ENCODE assay signal across 23 mouse cellular contexts in the genomic region with DNA sequence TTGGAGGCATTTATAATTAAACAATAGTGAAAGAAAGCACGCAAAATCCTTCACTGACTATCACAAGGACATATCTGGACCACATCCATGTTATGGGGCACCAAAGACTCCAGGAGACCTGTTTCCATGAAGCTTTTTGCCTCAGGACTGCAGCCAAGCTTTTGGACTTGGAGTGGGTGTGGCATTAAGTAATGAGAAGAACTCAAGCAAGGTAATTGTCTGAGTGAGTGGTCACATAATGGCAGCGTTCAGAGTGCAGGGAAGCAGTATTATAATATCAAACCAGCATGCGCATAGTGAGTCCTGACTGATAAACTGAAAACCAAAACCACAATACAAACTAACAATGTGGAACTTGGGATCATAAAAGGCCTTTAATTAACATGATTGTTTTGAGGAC.
DNase-seq lines count a peak whose midpoint lies in the region; TF ChIP-seq lines count a peak whose summit lies in the region.
"Had no signal": no experiment of that assay in that cellular context is flagged by ENCODE, and none has a peak within 500 bp of the region (broad histone marks: within the 10 kb centered on the region; RNA-seq: fewer than 3 reads in every experiment).

No protein-coding gene starts in this region.

- no peak overlapping the region for H3K27ac ChIP-seq in hindbrain, embryonic 10.5 days
- H3K27ac ChIP-seq: embryonic facial prominence, embryonic 13.5 days; embryonic facial prominence, embryonic 15.5 days; forebrain, embryonic 10.5 days; forebrain, embryonic 12.5 days had no signal

- 81% methylated on average over 3 of the region's 3 CpGs for WGBS in lung, adult 2 months
- WGBS in hindbrain, embryonic 10.5 days, result 85% methylated on average over 3 of the region's 3 CpGs

- no peaks in the 10 kb centered on the region for H3K36me3 ChIP-seq in hindbrain, embryonic 10.5 days
- H3K36me3 ChIP-seq: embryonic facial prominence, embryonic 13.5 days; embryonic facial prominence, embryonic 15.5 days; forebrain, embryonic 10.5 days; forebrain, embryonic 12.5 days; G1E had no signal

- TF ChIP-seq CTCF in lung, adult 2 months (IDR thresholded peaks at IDR 0.05; ENCODE audit: insufficient read depth, low read length), result no peak

- H3K4me1 ChIP-seq in lung, adult 2 months (ENCODE audit: control insufficient read depth, insufficient read depth, low read length), result no peaks in the 10 kb centered on the region
- no peaks in the 10 kb centered on the region for H3K4me1 ChIP-seq in hindbrain, embryonic 10.5 days (replicated peaks)
- H3K4me1 ChIP-seq: embryonic facial prominence, embryonic 13.5 days; embryonic facial prominence, embryonic 15.5 days; forebrain, embryonic 10.5 days; forebrain, embryonic 12.5 days had no signal

- DNase-seq in ES-CJ7 (ENCODE audit: low read depth, low spot score) (peak; percentile 34), R1 (ENCODE audit: low read depth, low spot score) (peak; percentile 17)
- no peak for DNase-seq in cerebellum, postnatal 4 days (ENCODE audit: low spot score in 2 of 2)
- DNase-seq in lung, adult 2 months, result no peak
- DNase-seq in hindbrain, embryonic 10.5 days (ENCODE audit: low spot score), result no peak
- DNase-seq: adrenal gland, adult 8-10 months; adrenal gland, postnatal 14 days; adrenal gland, postnatal 36 days; B cell, adult 2 months; cerebellum, adult 11-12 months; cerebellum, adult 2 months; cerebellum, adult 9-10 months; cerebellum, postnatal 10 days; cerebellum, postnatal 25 days; embryo, embryonic 11 days had no signal

- no peaks in the 10 kb centered on the region for H3K9me3 ChIP-seq in hindbrain, embryonic 10.5 days
- H3K9me3 ChIP-seq: embryonic facial prominence, embryonic 13.5 days; embryonic facial prominence, embryonic 15.5 days; forebrain, embryonic 10.5 days; forebrain, embryonic 12.5 days had no signal

- no peak for TF ChIP-seq POLR2A in lung, adult 2 months (IDR thresholded peaks at IDR 0.05; ENCODE audit: borderline replicate concordance, extremely low read depth, low read depth, low read length)

- H3K4me3 ChIP-seq in lung, adult 2 months (replicated peaks; ENCODE audit: extremely low read depth, low read depth, low read length), result no peak overlapping the region
- no peak overlapping the region for H3K4me3 ChIP-seq in hindbrain, embryonic 10.5 days
- H3K4me3 ChIP-seq: embryonic facial prominence, embryonic 13.5 days; embryonic facial prominence, embryonic 15.5 days; erythroblast, embryonic 14.5 days; forebrain, embryonic 10.5 days; forebrain, embryonic 12.5 days had no signal

- H3K27me3 ChIP-seq in hindbrain, embryonic 10.5 days (ENCODE audit: insufficient read depth, poor library complexity, severe bottlenecking), result no peaks in the 10 kb centered on the region
- H3K27me3 ChIP-seq: CH12.LX; embryonic facial prominence, embryonic 13.5 days; embryonic facial prominence, embryonic 15.5 days; forebrain, embryonic 12.5 days; Patski had no signal

Comparison
In these comparisons a context has a peak if more than half of its experiments do, and no peak if none do; other contexts are left out.
1. DNase-seq: peak in ES-CJ7 (single experiment) and R1 (single experiment); none in cerebellum, postnatal 4 days (0 of 2), lung, adult 2 months (single experiment) and hindbrain, embryonic 10.5 days (single experiment).